Mouse (Mus musculus): ENCODE results near the gene Iscu.
"Not testable (repeated sequence)": the region's sequence is repeated elsewhere in the genome, so short reads cannot be mapped to it uniquely, and the experiment has no call there.

The Iscu gene

GRCm38 (mm10) chr5:113755347-113756030 lies 17.1 kb upstream of the Iscu start:
- no peak for DNase-seq (ENCODE audit: low spot score in 2 of 2)

GRCm38 (mm10) chr5:113761585-113761984 lies 11.0 kb upstream of the Iscu start:
- no peak for DNase-seq (ENCODE audit: low spot score in 2 of 2)

GRCm38 (mm10) chr5:113764426-113764825 lies 8.1 kb upstream of the Iscu start:
- DNase-seq (ENCODE audit: low spot score in 2 of 2) = no peak

GRCm38 (mm10) chr5:113765641-113766526 lies 6.7 kb upstream of the Iscu start:
- no peak for DNase-seq (ENCODE audit: low spot score in 2 of 2)

GRCm38 (mm10) chr5:113768806-113769205 lies 3.7 kb upstream of the Iscu start:
- no peak for DNase-seq (ENCODE audit: low spot score in 2 of 2)

GRCm38 (mm10) chr5:113771213-113772162 lies 1.1 kb upstream of the Iscu start:
- peak; percentile 69 to 82 for DNase-seq (ENCODE audit: low spot score in 2 of 2)

GRCm38 (mm10) chr5:113772905-113773519 lies 464 bp downstream of the Iscu start:
- no peak for DNase-seq (ENCODE audit: low spot score in 2 of 2)

- DNase-seq (ENCODE audit: low spot score in 2 of 2) = peak; percentile 88 to 93
Observed at GRCm38 (mm10) chr5:113773664-113774063, 1.1 kb downstream of the Iscu start.

GRCm38 (mm10) chr5:113775585-113775984 lies 3.0 kb downstream of the Iscu start:
- DNase-seq (ENCODE audit: low spot score in 2 of 2) = no peak

- DNase-seq (ENCODE audit: low spot score in 2 of 2) = no peak
Observed at GRCm38 (mm10) chr5:113776128-113776895, 3.8 kb downstream of the Iscu start.

GRCm38 (mm10) chr5:113776896-113777226 lies 4.3 kb downstream of the Iscu start:
- peak in 1 of 2 experiments; percentile 33 for DNase-seq (ENCODE audit: low spot score in 2 of 2)

- not testable (repeated sequence) for DNase-seq (ENCODE audit: low spot score in 2 of 2)
Observed at GRCm38 (mm10) chr5:113777728-113778127, 5.2 kb downstream of the Iscu start.

GRCm38 (mm10) chr5:113779569-113779968 lies 7.0 kb downstream of the Iscu start:
- DNase-seq (ENCODE audit: low spot score in 2 of 2) = no peak

GRCm38 (mm10) chr5:113780082-113780752 lies 7.7 kb downstream of the Iscu start:
- DNase-seq (ENCODE audit: low spot score in 2 of 2) = no peak

- DNase-seq (ENCODE audit: low spot score in 2 of 2) = no peak
Observed at GRCm38 (mm10) chr5:113780763-113781162, 8.2 kb downstream of the Iscu start.

GRCm38 (mm10) chr5:113781254-113781653 lies 8.7 kb downstream of the Iscu start:
- no peak for DNase-seq (ENCODE audit: low spot score in 2 of 2)

GRCm38 (mm10) chr5:113781875-113782274 lies 9.3 kb downstream of the Iscu start:
- DNase-seq (ENCODE audit: low spot score in 2 of 2) = no peak

GRCm38 (mm10) chr5:113782624-113783023 lies 10.1 kb downstream of the Iscu start:
- DNase-seq (ENCODE audit: low spot score in 2 of 2) = no peak

GRCm38 (mm10) chr5:113783581-113784001 lies 11.0 kb downstream of the Iscu start:
- DNase-seq (ENCODE audit: low spot score in 2 of 2) = no peak

- not testable (repeated sequence) for DNase-seq (ENCODE audit: low spot score in 2 of 2)
Observed at GRCm38 (mm10) chr5:113784104-113784503, 11.6 kb downstream of the Iscu start.

Measured in spleen, postnatal 14 days (tissue).